Mouse (Mus musculus) brain, adult 2 months (tissue): ENCODE data around the gene Spaca1.
"Not testable (repeated sequence)": the region's sequence is repeated elsewhere in the genome, so short reads cannot be mapped to it uniquely, and the experiment has no call there.

Experiments
- DNase-seq: peaks from one replicate; pipeline ENCODE4 v3.0.0; 2011; ENCODE audit warnings: low read depth, low spot score

The Spaca1 gene

GRCm38 (mm10) chr4:34049571-34050255 lies at the start of gene Spaca1:
Gene Spaca1, minus strand, starts transcription at chr4:34050191.
- peak; percentile 8 for DNase-seq

GRCm38 (mm10) chr4:34087286-34087685 lies 37.3 kb upstream of the Spaca1 start:
- DNase-seq, result not testable (repeated sequence)

DNA sequence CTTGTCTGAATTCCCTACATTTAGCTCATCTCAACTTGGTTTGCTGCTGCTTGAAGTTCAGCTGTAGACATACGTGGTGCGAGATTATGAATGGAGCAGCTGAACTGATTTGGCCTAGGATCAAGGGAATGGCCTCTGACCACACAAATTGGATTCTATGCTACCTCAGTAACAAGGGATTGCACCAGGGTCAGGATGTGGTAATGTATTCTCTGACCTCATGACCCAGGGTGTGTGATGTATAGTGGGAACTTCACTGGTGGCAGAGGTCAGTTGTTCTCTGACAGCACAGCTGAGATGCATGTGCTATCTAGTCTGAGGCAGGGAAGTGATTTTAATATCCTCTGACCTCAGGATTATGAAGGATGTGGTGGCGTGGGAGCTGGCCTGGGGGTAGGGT lies 31.1 kb upstream of the Spaca1 start:
- DNase-seq, result no peak

DNA sequence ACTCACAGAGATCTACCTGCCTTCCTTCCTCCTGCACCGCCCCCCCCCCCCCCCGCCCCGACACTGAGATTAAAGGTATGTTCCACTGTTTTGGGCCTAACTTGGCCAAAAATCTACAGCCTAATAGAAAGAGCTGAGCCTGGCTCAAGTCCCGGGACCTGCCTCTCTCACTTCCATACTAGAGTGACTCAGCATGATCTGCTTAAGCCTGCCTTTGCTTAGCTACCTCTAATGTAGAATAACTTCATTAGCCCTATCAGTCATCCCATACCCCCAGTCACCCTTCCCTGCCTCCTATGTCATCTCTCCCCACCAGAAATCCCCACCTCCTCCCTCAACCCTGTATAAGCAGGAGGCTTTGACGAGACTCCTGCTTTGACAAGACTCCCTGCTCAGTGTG lies 19.0 kb upstream of the Spaca1 start:
- DNase-seq, result no peak

DNA sequence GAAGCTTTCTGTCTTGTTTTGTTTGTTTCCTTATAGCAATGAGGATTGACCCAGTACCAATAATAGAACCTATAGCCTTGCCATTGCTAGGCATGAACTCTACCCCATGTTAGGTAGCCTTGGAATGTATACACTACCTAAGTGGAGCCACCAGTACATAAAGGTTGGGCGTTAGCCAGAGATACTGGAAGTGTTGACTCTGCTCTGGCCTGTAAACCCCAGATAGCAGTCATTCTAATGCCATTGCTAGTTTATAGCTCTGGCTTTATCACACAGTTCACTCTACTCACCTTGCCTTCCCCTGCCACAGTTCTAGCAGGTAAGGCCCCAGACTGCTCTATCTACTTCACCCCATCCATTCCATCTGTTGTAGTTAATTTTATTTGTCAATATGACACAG lies 8.3 kb upstream of the Spaca1 start:
- no peak for DNase-seq

DNA sequence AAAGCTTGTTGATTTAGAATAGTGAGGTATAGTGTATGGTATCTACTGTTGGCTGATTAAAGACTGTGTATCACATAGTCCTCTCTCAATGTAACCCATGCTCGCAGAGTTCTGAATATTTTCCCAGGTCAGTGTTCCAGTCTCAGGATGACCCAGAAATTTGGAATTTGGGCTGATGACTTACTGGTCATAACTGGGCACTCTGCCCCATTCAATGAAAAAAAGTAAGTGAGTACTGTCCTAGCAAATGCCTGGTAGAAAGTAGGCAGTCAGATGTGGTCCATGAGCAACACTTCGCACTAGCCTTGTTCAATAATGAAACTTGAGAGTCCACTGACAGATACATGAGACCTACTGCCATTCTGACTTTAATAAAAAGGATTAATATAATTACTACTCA lies 23.2 kb downstream of the Spaca1 start:
- no peak for DNase-seq

DNA sequence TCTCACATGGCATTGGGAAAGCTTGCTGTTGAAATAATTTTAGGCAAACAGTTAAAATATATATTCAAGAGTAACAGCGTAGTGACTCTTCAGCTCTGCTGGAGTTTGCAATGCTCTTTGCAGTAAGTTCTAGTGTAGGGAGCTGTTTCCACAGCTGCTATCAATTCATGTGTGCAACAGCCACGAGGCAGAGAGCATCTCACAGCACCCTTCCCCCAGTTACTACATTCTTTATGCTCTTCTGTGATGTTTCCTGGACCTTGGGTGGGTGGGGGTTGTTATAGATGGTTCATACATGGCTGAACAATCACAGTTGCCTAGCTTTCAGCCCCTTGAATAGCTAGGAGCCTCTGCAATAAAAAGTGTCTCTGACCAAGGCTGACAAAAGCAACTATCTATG lies 28.5 kb downstream of the Spaca1 start:
- no peak for DNase-seq

DNA sequence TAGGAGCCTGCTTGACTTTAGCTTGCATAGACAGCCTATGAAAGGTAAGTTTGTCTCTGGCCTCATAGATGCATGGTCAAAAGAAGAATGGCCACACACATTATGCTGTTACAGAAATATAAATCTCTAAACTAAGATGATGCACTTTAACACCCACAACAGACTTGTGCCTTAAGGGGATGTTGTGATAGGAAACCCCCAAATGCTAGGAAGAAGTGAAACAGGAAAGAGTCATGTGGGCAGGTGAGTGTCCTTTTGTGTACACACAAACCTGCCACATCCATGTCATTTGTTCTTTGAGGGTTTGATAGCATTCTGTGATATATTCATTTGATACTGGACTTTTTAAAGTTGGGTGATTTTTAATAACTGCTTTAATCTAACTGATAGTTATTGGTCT lies 53.6 kb downstream of the Spaca1 start:
- DNase-seq, result no peak

GRCm38 (mm10) chr4:33992687-33993086 lies 57.3 kb downstream of the Spaca1 start:
- DNase-seq, result peak; percentile 3

- no peak for DNase-seq
Measured at GRCm38 (mm10) chr4:33988466-33989089, 61.4 kb downstream of the Spaca1 start.
